Mouse (Mus musculus) CH12.LX (cell line): ENCODE data around the gene Krt26.
A peak's percentile ranks its signal among the peaks of the same experiment; 100 is the strongest.

Source experiments
- CHD2 ChIP-seq: IDR thresholded peaks from 2 replicates; pipeline ENCODE4 v1.6.1; 2011; ENCODE audit warnings: low read length, improper control_type of control experiment
- CTCF ChIP-seq, 2 experiments: IDR thresholded peaks in 1 of 2; conservative IDR thresholded peaks in 1 of 2; 2 replicates each; pipeline ENCODE4 v1.5.1; 2011 to 2012; ENCODE audit warnings: low read depth in 2 of 2, low read length in 2 of 2, improper control_type of control experiment in 1 of 2, inconsistent platforms in 1 of 2, mild to moderate bottlenecking in 1 of 2, moderate library complexity in 1 of 2
- EP300 ChIP-seq: IDR thresholded peaks from 2 replicates; pipeline ENCODE4 v1.6.1; 2011; ENCODE audit warnings: low read length, improper control_type of control experiment
- GABPA ChIP-seq: IDR thresholded peaks from 2 replicates; pipeline ENCODE4 v1.6.1; 2012; ENCODE audit warnings: low read depth, low read length, improper control_type of control experiment, inconsistent platforms; ENCODE audit not compliant: insufficient replicate concordance
- MAX ChIP-seq: IDR thresholded peaks from 2 replicates; pipeline ENCODE4 v1.6.1; 2011; ENCODE audit warnings: low read length, improper control_type of control experiment
- NELFE ChIP-seq: IDR thresholded peaks from 2 replicates; pipeline ENCODE4 v1.6.1; 2011; ENCODE audit warnings: low read depth, low read length, improper control_type of control experiment
- NRF1 ChIP-seq: IDR thresholded peaks from 2 replicates; pipeline ENCODE4 v1.6.1; 2014; ENCODE audit warnings: low read depth, mild to moderate bottlenecking, inconsistent platforms, low read length, improper control_type of control experiment, moderate library complexity
- RCOR1 ChIP-seq: conservative IDR thresholded peaks from 2 replicates; pipeline ENCODE4 v1.6.1; 2012; ENCODE audit warnings: low read depth, mild to moderate bottlenecking, inconsistent platforms, low read length, improper control_type of control experiment
- SIN3A ChIP-seq: IDR thresholded peaks from 2 replicates; pipeline ENCODE4 v1.6.1; 2012; ENCODE audit warnings: low read length, improper control_type of control experiment, inconsistent platforms
- TCF12 ChIP-seq: IDR thresholded peaks from 2 replicates; pipeline ENCODE4 v1.6.1; 2014; ENCODE audit warnings: low read depth, mild to moderate bottlenecking, inconsistent platforms, low read length, improper control_type of control experiment
- USF2 ChIP-seq: conservative IDR thresholded peaks from 2 replicates; pipeline ENCODE4 v1.6.1; 2011; ENCODE audit warnings: low read depth, low read length, improper control_type of control experiment
- ZNF384 ChIP-seq: IDR thresholded peaks from 2 replicates; pipeline ENCODE4 v1.6.1; 2012; ENCODE audit warnings: low read depth, low read length, improper control_type of control experiment, inconsistent platforms

DNA sequence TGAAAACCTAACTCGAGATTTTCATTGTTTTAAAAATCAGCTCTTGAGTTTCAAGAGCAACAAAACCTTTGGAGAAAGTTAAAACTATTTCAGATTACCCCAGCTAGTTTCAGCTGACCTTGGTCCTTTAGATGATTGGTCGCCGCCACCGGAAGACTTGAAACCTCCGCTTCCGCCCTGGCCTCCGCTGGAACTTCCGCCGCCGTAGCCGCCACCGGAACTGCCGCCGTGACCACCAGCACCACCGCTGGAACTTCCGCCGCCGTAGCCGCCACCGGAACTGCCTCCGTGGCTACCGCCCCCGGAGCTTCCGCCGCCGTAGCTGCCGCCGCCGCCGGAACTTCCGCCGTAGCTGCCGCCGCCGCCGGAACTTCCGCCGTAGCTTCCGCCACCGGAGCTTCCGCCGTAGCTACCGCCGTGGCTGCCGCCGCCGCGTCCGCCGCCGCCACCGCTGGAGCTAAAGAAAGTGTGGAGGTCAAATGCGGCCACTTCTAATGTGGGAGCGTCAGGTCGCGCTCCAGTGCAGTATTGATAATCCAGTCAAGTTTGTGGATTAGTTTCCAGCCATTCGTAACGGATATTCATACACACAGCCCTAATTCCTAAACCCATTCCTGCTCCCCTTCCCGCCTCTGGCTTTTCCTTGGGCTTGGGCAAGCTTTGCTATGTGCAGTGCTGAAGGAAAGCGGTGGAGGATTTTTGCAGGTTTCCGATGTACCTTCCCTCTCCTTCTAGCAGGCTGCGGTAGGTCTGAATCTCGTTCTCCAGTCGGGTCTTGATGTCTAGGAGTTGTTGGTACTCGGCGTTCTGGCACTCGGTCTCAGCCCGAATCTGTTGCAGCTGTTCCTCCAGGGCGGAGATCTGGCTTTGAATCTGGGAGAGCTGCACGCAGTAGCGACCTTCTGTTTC lies 48.3 kb upstream of the Krt26 start:
- TF ChIP-seq MAX (no peak), RCOR1 (peak; percentile 81; the same call in 1 of the 2 replicates), NRF1 (peak; percentile 41), NELFE (peak; percentile 88), USF2 (no peak), ZNF384 (no peak), EP300 (no peak), CTCF (conservative IDR thresholded peaks at IDR 0.05 in 1 of 2, IDR thresholded peaks at IDR 0.05 in 1 of 2; ENCODE audit: low read depth in 2 of 2, low read length in 2 of 2) (no peak), GABPA (no peak; the same call in 1 of the 2 replicates), CHD2 (no peak), SIN3A (peak; percentile 84; the same call in 1 of the 2 replicates), TCF12 (peak; percentile 74; the same call in 1 of the 2 replicates)
